Mouse (Mus musculus) 416B (cell line): ENCODE measurements at regions not wholly inside any gene's neighbourhood (a gene's known extent, or its start where the extent isn't known, plus 50 kb on each side); places are given as distances from the start of the nearest gene placed in this dataset.

Experiments used
- DNase-seq: peaks from one replicate; pipeline ENCODE4 v3.0.0; 2011; ENCODE audit warnings: low read depth

GRCm38 (mm10) chr12:12882931-12883553, 58.7 kb downstream of the Mycn start:
- DNase-seq, result no peak

- no peak for DNase-seq
Measured at GRCm38 (mm10) chr12:12878031-12878430, 63.7 kb downstream of the Mycn start.

- DNase-seq, result no peak
Measured at GRCm38 (mm10) chr12:12877539-12877938, 64.2 kb downstream of the Mycn start.

GRCm38 (mm10) chr12:12875976-12876745, 65.6 kb downstream of the Mycn start:
- DNase-seq, result no peak

- DNase-seq, result no peak
Measured at GRCm38 (mm10) chr12:12873551-12873950, 68.2 kb downstream of the Mycn start.

GRCm38 (mm10) chr12:12872974-12873373, 68.7 kb downstream of the Mycn start:
- DNase-seq, result no peak

- DNase-seq, result no peak
Measured at GRCm38 (mm10) chr12:12871272-12871671, 70.4 kb downstream of the Mycn start.

- no peak for DNase-seq
Measured at GRCm38 (mm10) chr12:12866590-12866989, 75.1 kb downstream of the Mycn start.

GRCm38 (mm10) chr12:12850681-12851080, 91.0 kb downstream of the Mycn start:
- DNase-seq, result no peak

- no peak for DNase-seq
Measured at GRCm38 (mm10) chr12:12846716-12847115, 95.0 kb downstream of the Mycn start.

GRCm38 (mm10) chr12:12842247-12842957, 99.3 kb downstream of the Mycn start:
- DNase-seq, result no peak

- no peak for DNase-seq
Measured at GRCm38 (mm10) chr12:12841385-12842238, 100.1 kb downstream of the Mycn start.

- no peak for DNase-seq
Measured at GRCm38 (mm10) chr12:12840661-12841384, 100.9 kb downstream of the Mycn start.

- no peak for DNase-seq
Measured at GRCm38 (mm10) chr12:12837775-12838174, 103.9 kb downstream of the Mycn start.

- DNase-seq, result no peak
Measured at GRCm38 (mm10) chr12:12827821-12828641, 113.7 kb downstream of the Mycn start.

GRCm38 (mm10) chr12:12827379-12827778, 114.3 kb downstream of the Mycn start:
- no peak for DNase-seq

- no peak for DNase-seq
Measured at GRCm38 (mm10) chr12:12826431-12826830, 115.3 kb downstream of the Mycn start.

- DNase-seq, result no peak
Measured at GRCm38 (mm10) chr12:12825842-12826241, 115.9 kb downstream of the Mycn start.

- no peak for DNase-seq
Measured at GRCm38 (mm10) chr12:12821473-12821872, 120.2 kb downstream of the Mycn start.

GRCm38 (mm10) chr12:12820668-12821351, 120.9 kb downstream of the Mycn start:
- DNase-seq, result no peak
